Mouse (Mus musculus) megakaryocyte, embryonic 14.5 days (primary cell): ENCODE data around the gene Snrpd2.

Source experiments
- FLI1 ChIP-seq: IDR thresholded peaks from 2 replicates; pipeline ENCODE4 v1.6.1; 2012; ENCODE audit warnings: low read length, inconsistent platforms, mixed read lengths
- GATA1 ChIP-seq: IDR thresholded peaks from 3 replicates; pipeline ENCODE4 v1.6.1; 2012; ENCODE audit warnings: mixed read lengths, low read length, inconsistent platforms, borderline replicate concordance

GRCm38 (mm10) chr7:19148180-19148874, 1.2 kb upstream of the Snrpd2 start:
- TF ChIP-seq GATA1 (no peak), FLI1 (no peak)
